Mouse (Mus musculus) bone marrow, adult 2 months (tissue): ENCODE measurements around the gene Agbl2. TPM values are rescaled to one million over a fixed set of nuclear protein-coding genes. Genes with fewer than 3 reads are reported as not detected.

Experiments
- H3K27ac ChIP-seq: fragments of 200-500 bp; 2 replicates; pipeline ENCODE4 v1.5.1; 2012; ENCODE audit warnings: low read depth, mild to moderate bottlenecking, control low read depth, inconsistent platforms, low read length; ENCODE audit not compliant: control insufficient read depth, poor library complexity, insufficient read depth
- H3K4me1 ChIP-seq: fragments of 200-500 bp; 2 replicates; pipeline ENCODE4 v1.6.1; 2011; ENCODE audit warnings: low read length; ENCODE audit not compliant: control insufficient read depth, insufficient read depth
- H3K4me3 ChIP-seq: fragments of 200-500 bp; replicated peaks from 2 replicates; pipeline ENCODE3; 2011; ENCODE audit warnings: mild to moderate bottlenecking, low read depth, low read length, control low read depth; ENCODE audit not compliant: control insufficient read depth
- CTCF ChIP-seq: fragments of 200-500 bp; IDR thresholded peaks from 2 replicates; pipeline ENCODE4 v1.5.1; 2011; ENCODE audit warnings: low read length, control low read depth; ENCODE audit not compliant: control insufficient read depth, insufficient read depth
- POLR2A ChIP-seq: fragments of 200-500 bp; IDR thresholded peaks from 2 replicates; pipeline ENCODE4 v1.6.1; 2011; ENCODE audit warnings: low read depth, mild to moderate bottlenecking, control low read depth, low read length, borderline replicate concordance; ENCODE audit not compliant: control insufficient read depth
- WGBS: fragments of 180-500 bp; shearing (Covaris S2); methylation state at CpG from one replicate; pipeline ENCODE4 v1.1.7; 2018; 5-methylcytosine and 5-hydroxymethylcytosine counted together
- polyA plus RNA-seq: library from polyadenylated mRNA; stranded (reverse); fragments of >200 nt; gene quantifications from 2 replicates; pipeline ENCODE4 v1.2.4, GENCODE M21; 2011; ENCODE audit warnings: low replicate concordance; ENCODE audit not compliant: missing spikeins, insufficient read depth, insufficient read length

Gene Agbl2
- polyA plus RNA-seq, 1 experiment: not detected

- Histone ChIP-seq H3K4me3 (peak overlapping the region; percentile 99), H3K27ac (no peak overlapping the region), H3K4me1 (peaks cover 2% of the 10 kb centered on the region; the same call in 1 of the 2 replicates)
- WGBS: 9% methylated on average over 4 of the region's 4 CpGs
- TF ChIP-seq POLR2A (no peak), CTCF (no peak)
These were observed 36.0 kb upstream of the Agbl2 start for GRCm38 (mm10) chr2:90746538-90746865.

- Histone ChIP-seq H3K27ac (no peak overlapping the region; the same call in 1 of the 2 replicates), H3K4me3 (peak overlapping the region; percentile 25), H3K4me1 (peaks cover 2% of the 10 kb centered on the region; the same call in 1 of the 2 replicates)
- WGBS: 88% methylated on average over 10 of the region's 10 CpGs
- TF ChIP-seq POLR2A (no peak), CTCF (no peak)
These were observed 35.4 kb upstream of the Agbl2 start for GRCm38 (mm10) chr2:90747131-90747530.

- 55% methylated on average over 6 of the region's 6 CpGs for WGBS
- H3K4me1 ChIP-seq: peaks cover 2% of the 10 kb centered on the region; the same call in 1 of the 2 replicates
These were observed 32.7 kb upstream of the Agbl2 start for GRCm38 (mm10) chr2:90749676-90750459.

GRCm38 (mm10) chr2:90753565-90753964, 29.0 kb upstream of the Agbl2 start:
- 95% methylated on average over 2 of the region's 2 CpGs for WGBS
- TF ChIP-seq POLR2A (no peak), CTCF (no peak)
- no peak overlapping the region for H3K4me3 ChIP-seq
- H3K27ac ChIP-seq: no peak overlapping the region
- peaks cover 2% of the 10 kb centered on the region; the same call in 1 of the 2 replicates for H3K4me1 ChIP-seq

More at GRCm38 (mm10) chr2:90749676-90750459, 32.7 kb upstream of the Agbl2 start:
- TF ChIP-seq CTCF (no peak), POLR2A (no peak)
- Histone ChIP-seq H3K27ac (no peak overlapping the region), H3K4me3 (no peak overlapping the region)

- TF ChIP-seq CTCF (no peak), POLR2A (no peak)
- Histone ChIP-seq H3K27ac (no peak overlapping the region), H3K4me1 (peaks cover 2% of the 10 kb centered on the region; the same call in 1 of the 2 replicates), H3K4me3 (no peak overlapping the region)
- 83% methylated on average over 3 of the region's 3 CpGs for WGBS
These were observed 28.3 kb upstream of the Agbl2 start for GRCm38 (mm10) chr2:90754188-90754587.

- no peak overlapping the region for H3K4me3 ChIP-seq
- no peak overlapping the region for H3K27ac ChIP-seq
- H3K4me1 ChIP-seq: no peaks in the 10 kb centered on the region
- WGBS: 89% methylated on average over 3 of the region's 3 CpGs
- TF ChIP-seq CTCF: no peak
- TF ChIP-seq POLR2A: no peak
These were observed 17.4 kb upstream of the Agbl2 start for GRCm38 (mm10) chr2:90765123-90765522.

GRCm38 (mm10) chr2:90781323-90781722, 1.2 kb upstream of the Agbl2 start:
- TF ChIP-seq POLR2A: no peak
- TF ChIP-seq CTCF: no peak
- no peaks in the 10 kb centered on the region; the same call in 1 of the 2 replicates for H3K4me1 ChIP-seq
- WGBS: 50% methylated on average over 3 of the region's 3 CpGs
- no peak overlapping the region for H3K4me3 ChIP-seq
- H3K27ac ChIP-seq: no peak overlapping the region

- H3K4me1 ChIP-seq: no peaks in the 10 kb centered on the region; the same call in 1 of the 2 replicates
- H3K4me3 ChIP-seq: no peak overlapping the region
- WGBS: 73% methylated on average over 2 of the region's 2 CpGs
- TF ChIP-seq POLR2A: no peak
- TF ChIP-seq CTCF: no peak
- H3K27ac ChIP-seq: no peak overlapping the region
These were observed 589 bp upstream of the Agbl2 start for GRCm38 (mm10) chr2:90781938-90782337.
